In genomic region chr12:76046561-76046960, GRCm38 (mm10) we compare ENCODE assay signal across 12 mouse cellular contexts.
"Had no signal": no experiment of that assay in that cellular context is flagged by ENCODE, and none has a peak within 500 bp of the region (broad histone marks: within the 10 kb centered on the region; RNA-seq: fewer than 3 reads in every experiment).

No protein-coding gene starts in this region.

- H3K4me1 ChIP-seq: limb, embryonic 10.5 days; liver, embryonic 15.5 days; lung, embryonic 15.5 days; midbrain, embryonic 15.5 days; neural tube, embryonic 12.5 days had no signal

- H3K27me3 ChIP-seq: liver, embryonic 15.5 days; lung, embryonic 15.5 days; midbrain, embryonic 15.5 days; neural tube, embryonic 12.5 days had no signal

- H3K27ac ChIP-seq: left cerebral cortex, adult 2 months; limb, embryonic 10.5 days; liver, embryonic 15.5 days; lung, embryonic 15.5 days; midbrain, embryonic 15.5 days; neural tube, embryonic 12.5 days; stomach, postnatal 0 days had no signal

- H3K4me3 ChIP-seq: left cerebral cortex, adult 2 months; limb, embryonic 10.5 days; liver, embryonic 15.5 days; lung, embryonic 15.5 days; midbrain, embryonic 15.5 days; neural tube, embryonic 12.5 days had no signal

- H3K36me3 ChIP-seq: liver, embryonic 15.5 days had no signal

- ATAC-seq: midbrain, embryonic 15.5 days had no signal

- H3K9ac ChIP-seq: liver, embryonic 15.5 days; lung, embryonic 15.5 days; midbrain, embryonic 15.5 days; neural tube, embryonic 12.5 days had no signal

- H3K4me2 ChIP-seq: liver, embryonic 11.5 days; liver, embryonic 15.5 days; lung, embryonic 15.5 days; midbrain, embryonic 11.5 days; midbrain, embryonic 15.5 days; neural tube, embryonic 12.5 days had no signal

- DNase-seq: kidney, adult 11 months; kidney, adult 9 months; kidney, postnatal 10 days had no signal

- H3K9me3 ChIP-seq: limb, embryonic 10.5 days; liver, embryonic 15.5 days; lung, embryonic 15.5 days; midbrain, embryonic 15.5 days; neural tube, embryonic 12.5 days had no signal
